Mouse (Mus musculus) ES-E14 (cell line): ENCODE data around the gene Trim2. TPM values are rescaled to one million over a fixed set of nuclear protein-coding genes. Genes with fewer than 3 reads are reported as not detected.

Source experiments
- DNase-seq: peaks from one replicate; pipeline ENCODE4 v3.0.0-alpha.2; 2013; ENCODE audit warnings: low read depth, low spot score
- H3K27ac ChIP-seq: 2 replicates; pipeline ENCODE4 v1.5.1; 2012; ENCODE audit warnings: low read depth, mild to moderate bottlenecking, low read length, moderate library complexity, mixed read lengths; ENCODE audit not compliant: poor library complexity, insufficient read depth, severe bottlenecking
- H3K36me3 ChIP-seq: 2 replicates; pipeline ENCODE4 v1.6.1; 2012; ENCODE audit warnings: mild to moderate bottlenecking, low read length, moderate library complexity, mixed read lengths; ENCODE audit not compliant: control insufficient read depth, poor library complexity, insufficient read depth, severe bottlenecking
- H3K4me1 ChIP-seq, 2 experiments: fragments of 150-350 bp in 1 of 2; sonication (generic) in 1 of 2; 2 replicates each; pipeline ENCODE4 v1.6.1; 2012; ENCODE audit warnings: low read length in 2 of 2, mild to moderate bottlenecking in 1 of 2, mixed read lengths in 1 of 2; ENCODE audit not compliant: control insufficient read depth in 2 of 2, insufficient read depth in 2 of 2, poor library complexity in 1 of 2
- H3K4me3 ChIP-seq, 2 experiments: fragments of 150-350 bp in 1 of 2; sonication (generic) in 1 of 2; 2 replicates each; pipeline ENCODE4 v1.5.1; 2012; ENCODE audit warnings: low read length in 2 of 2, low read depth in 1 of 2, mild to moderate bottlenecking in 1 of 2, mixed read lengths in 1 of 2; ENCODE audit not compliant: insufficient read depth in 1 of 2, poor library complexity in 1 of 2, severe bottlenecking in 1 of 2
- H3K9ac ChIP-seq: 2 replicates; pipeline ENCODE4 v1.6.1; 2012; ENCODE audit warnings: low read depth, mild to moderate bottlenecking, low read length, mixed read lengths; ENCODE audit not compliant: poor library complexity, insufficient read depth, severe bottlenecking
- H3K9me3 ChIP-seq: fragments of 150-350 bp; sonication (generic); 2 replicates; pipeline ENCODE4 v1.6.1; 2012; ENCODE audit warnings: low read depth, mild to moderate bottlenecking, low read length; ENCODE audit not compliant: control insufficient read depth, insufficient read depth
- CHD2 ChIP-seq: IDR thresholded peaks from 2 replicates; pipeline ENCODE4 v1.6.1; 2014; ENCODE audit warnings: mild to moderate bottlenecking, low read depth, low read length, inconsistent platforms
- HCFC1 ChIP-seq: IDR thresholded peaks from 2 replicates; pipeline ENCODE4 v1.6.1; 2012; ENCODE audit warnings: low read length, inconsistent platforms, borderline replicate concordance; ENCODE audit not compliant: insufficient read depth
- MAFK ChIP-seq: IDR thresholded peaks from 2 replicates; pipeline ENCODE4 v1.6.1; 2014; ENCODE audit warnings: mild to moderate bottlenecking, low read depth, low read length, inconsistent platforms; ENCODE audit not compliant: insufficient read depth
- ZC3H11A ChIP-seq: IDR thresholded peaks from 2 replicates; pipeline ENCODE4 v1.6.1; 2012; ENCODE audit warnings: low read depth, mild to moderate bottlenecking, inconsistent platforms, low read length, borderline replicate concordance
- ZNF384 ChIP-seq: IDR thresholded peaks from 2 replicates; pipeline ENCODE4 v1.6.1; 2012; ENCODE audit warnings: low read depth, low read length, inconsistent platforms
- in situ Hi-C, 2 experiments: fragments of 600-800 bp; cut with MboI; formaldehyde crosslinking; loops; one replicate each; pipeline ENCODE4 v1.15.1; 2025; ENCODE audit warnings: low sequenced_read_pairs in 2 of 2, inconsistent platforms in 1 of 2; ENCODE audit not compliant: unreplicated experiment in 2 of 2
- total RNA-seq: library from RNA; depleted of rRNA; stranded (reverse); fragments of 300-350 nt; gene quantifications from 2 replicates; pipeline ENCODE4 v1.2.3, GENCODE M21; 2012

Gene Trim2
- total RNA-seq, 1 experiment, result 27.3 TPM

- TF ChIP-seq CHD2 (no peak), ZNF384 (no peak), MAFK (no peak)
- DNase-seq, result no peak
- Histone ChIP-seq H3K9ac (no peak overlapping the region), H3K4me1 (peaks cover 8 to 11% of the 10 kb centered on the region in 2 experiments), H3K9me3 (no peaks in the 10 kb centered on the region), H3K4me3 (no peak overlapping the region), H3K36me3 (no peaks in the 10 kb centered on the region), H3K27ac (no peak overlapping the region)
- in situ Hi-C loops, result no loop called here
Measured at GRCm38 (mm10) chr3:84199516-84199915, 107.2 kb downstream of the Trim2 start.

GRCm38 (mm10) chr3:84198229-84198628 is 108.4 kb downstream of the Trim2 start:
- in situ Hi-C loops, result no loop called here
- DNase-seq, result no peak
- no peak overlapping the region for H3K4me3 ChIP-seq
- H3K9ac ChIP-seq, result no peak overlapping the region
- no peak overlapping the region for H3K27ac ChIP-seq
- peaks cover 11 to 16% of the 10 kb centered on the region in 2 experiments for H3K4me1 ChIP-seq
- no peaks in the 10 kb centered on the region for H3K9me3 ChIP-seq
- no peak for TF ChIP-seq CHD2
- TF ChIP-seq ZNF384, result no peak
- no peak for TF ChIP-seq MAFK
- no peak for TF ChIP-seq HCFC1
- TF ChIP-seq ZC3H11A, result no peak
- no peaks in the 10 kb centered on the region for H3K36me3 ChIP-seq

GRCm38 (mm10) chr3:84193881-84194280 is 112.8 kb downstream of the Trim2 start:
- Histone ChIP-seq H3K36me3 (peaks cover 2% of the 10 kb centered on the region; the same call in 1 of the 2 replicates), H3K9me3 (no peaks in the 10 kb centered on the region), H3K27ac (peak overlapping the region; percentile 68; the same call in 1 of the 2 replicates), H3K4me1 (peaks cover 14 to 18% of the 10 kb centered on the region in 2 experiments), H3K9ac (no peak overlapping the region), H3K4me3 (no peak overlapping the region)
- no peak for TF ChIP-seq ZNF384
- no peak for TF ChIP-seq ZC3H11A
- TF ChIP-seq CHD2, result no peak
- no peak for TF ChIP-seq MAFK
- no peak for TF ChIP-seq HCFC1
- no peak for DNase-seq
- in situ Hi-C loops, result no loop called here

GRCm38 (mm10) chr3:84191141-84191881 is 115.4 kb downstream of the Trim2 start:
- Histone ChIP-seq H3K9me3 (no peaks in the 10 kb centered on the region), H3K4me3 (peak overlapping the region; percentile 54 to 66), H3K36me3 (peaks cover 2% of the 10 kb centered on the region; the same call in 1 of the 2 replicates), H3K4me1 (peaks cover 14 to 20% of the 10 kb centered on the region in 2 experiments), H3K27ac (peak overlapping the region; percentile 57), H3K9ac (peak overlapping the region; percentile 43)
- TF ChIP-seq CHD2, result no peak
- TF ChIP-seq ZC3H11A, result no peak
- no peak for TF ChIP-seq HCFC1
- TF ChIP-seq MAFK, result no peak
- in situ Hi-C loops, result no loop called here
- DNase-seq, result peak; percentile 70
